Mouse (Mus musculus) kidney, postnatal 4 days (tissue): ENCODE results near the gene Ceacam18.
"Not testable (repeated sequence)": the region's sequence is repeated elsewhere in the genome, so short reads cannot be mapped to it uniquely, and the experiment has no call there.

Source experiments
- DNase-seq, 2 experiments: peaks; one replicate each; pipeline ENCODE4 v3.0.0; 2021; ENCODE audit warnings: mixed read lengths in 2 of 2

Ceacam18 gene

GRCm38 (mm10) chr7:43668582-43668981 is 34.1 kb downstream of the Ceacam18 start:
- peak; percentile 20 to 43 for DNase-seq

GRCm38 (mm10) chr7:43671064-43671808 is 36.7 kb downstream of the Ceacam18 start:
- DNase-seq = no peak

DNA sequence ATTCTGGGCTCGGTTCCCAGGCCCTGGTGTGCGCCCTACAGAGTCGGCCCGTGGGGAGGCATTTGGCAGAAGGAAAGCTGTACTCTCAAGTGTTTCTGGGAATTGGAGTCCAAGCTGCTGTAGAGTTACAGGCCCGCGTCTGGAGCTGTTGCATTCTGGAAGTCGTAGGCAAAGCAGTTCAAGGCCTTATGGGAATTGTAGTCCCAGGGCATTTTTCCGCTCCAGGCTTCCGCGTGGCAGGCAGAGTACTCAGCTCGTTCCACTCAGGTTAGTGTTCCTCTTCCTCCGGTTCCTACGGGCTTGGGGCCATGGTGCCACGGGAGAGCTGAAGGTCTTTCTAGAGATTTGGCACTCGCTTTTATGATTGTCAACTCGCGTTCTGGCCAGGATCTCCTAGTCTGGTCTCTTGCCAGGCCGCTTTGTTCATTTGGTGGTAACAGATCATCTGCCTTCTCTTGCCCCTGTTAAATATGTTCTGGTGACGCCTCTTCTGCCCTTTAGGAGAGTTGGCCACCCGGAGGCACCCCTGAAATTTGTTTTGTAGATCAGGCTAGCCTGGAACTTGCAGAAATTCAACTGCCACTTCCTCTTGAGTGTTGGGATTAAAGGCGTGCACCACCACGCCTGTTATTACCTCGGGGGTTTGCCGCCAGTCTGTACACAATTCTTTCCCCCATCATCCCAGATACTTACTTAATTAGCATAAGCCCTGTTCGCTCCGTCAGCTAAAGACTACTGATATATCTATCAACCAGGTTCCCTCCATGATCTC is 37.5 kb downstream of the Ceacam18 start, which contains the start of gene Ctu1:
Gene Ctu1 (plus strand): TSS at position 208 of the 772 bp plus-strand sequence.
- peak; percentile 85 to 92 for DNase-seq

DNA sequence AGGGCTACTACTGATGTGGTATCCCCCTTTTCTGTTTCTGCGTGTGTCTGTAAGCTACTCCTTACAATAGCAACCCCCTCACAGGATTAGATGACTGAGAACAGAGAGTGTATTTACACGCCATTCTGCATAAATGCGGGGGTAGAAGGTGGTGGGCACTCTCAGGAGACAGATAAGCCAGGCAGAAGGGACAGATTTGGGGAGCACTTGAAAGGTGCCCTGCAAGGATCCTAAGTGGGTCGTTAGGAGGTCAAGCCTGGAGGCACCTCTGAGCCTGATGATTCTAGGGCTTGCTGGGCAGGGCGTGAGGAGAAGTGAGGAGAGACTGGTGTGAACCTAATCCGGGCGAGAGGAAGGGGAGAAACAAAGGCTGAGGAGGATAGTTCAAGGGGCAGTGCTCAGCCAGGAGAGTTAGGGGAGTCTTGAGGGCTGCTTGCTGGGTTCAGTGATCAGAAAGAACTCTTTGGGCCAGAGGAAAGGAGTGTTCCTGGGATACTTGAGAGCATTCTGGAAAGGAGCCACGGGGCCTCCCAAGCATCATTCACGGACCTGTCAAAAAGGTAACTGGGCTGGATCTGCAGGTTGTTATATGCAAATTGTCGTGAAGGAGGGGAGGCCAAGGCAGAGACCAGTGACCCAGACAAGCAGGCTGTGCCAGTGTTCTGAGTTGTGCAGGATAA is 38.2 kb downstream of the Ceacam18 start:
- DNase-seq = peak; percentile 28 to 39

DNA sequence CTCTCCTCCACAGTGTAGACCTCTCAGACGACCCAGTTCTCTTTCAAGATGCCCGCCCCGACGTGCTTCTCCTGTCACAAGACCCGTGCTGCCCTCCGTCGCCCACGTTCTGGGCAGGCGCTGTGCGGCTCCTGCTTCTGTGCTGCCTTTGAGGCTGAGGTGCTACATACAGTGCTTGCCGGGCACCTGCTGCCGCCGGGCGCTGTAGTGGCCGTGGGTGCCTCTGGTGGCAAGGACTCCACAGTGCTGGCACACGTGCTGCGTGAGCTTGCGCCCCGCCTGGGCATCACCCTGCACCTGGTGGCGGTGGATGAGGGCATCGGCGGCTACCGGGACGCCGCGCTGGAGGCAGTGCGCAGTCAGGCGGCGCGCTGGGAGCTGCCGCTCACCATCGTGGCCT is 40.6 kb downstream of the Ceacam18 start:
- no peak for DNase-seq

- peak; percentile 72 to 75 for DNase-seq
Measured at GRCm38 (mm10) chr7:43678517-43678916, 44.0 kb downstream of the Ceacam18 start.

- DNase-seq = peak; percentile 81
Measured at GRCm38 (mm10) chr7:43680960-43681359, 46.5 kb downstream of the Ceacam18 start.

DNA sequence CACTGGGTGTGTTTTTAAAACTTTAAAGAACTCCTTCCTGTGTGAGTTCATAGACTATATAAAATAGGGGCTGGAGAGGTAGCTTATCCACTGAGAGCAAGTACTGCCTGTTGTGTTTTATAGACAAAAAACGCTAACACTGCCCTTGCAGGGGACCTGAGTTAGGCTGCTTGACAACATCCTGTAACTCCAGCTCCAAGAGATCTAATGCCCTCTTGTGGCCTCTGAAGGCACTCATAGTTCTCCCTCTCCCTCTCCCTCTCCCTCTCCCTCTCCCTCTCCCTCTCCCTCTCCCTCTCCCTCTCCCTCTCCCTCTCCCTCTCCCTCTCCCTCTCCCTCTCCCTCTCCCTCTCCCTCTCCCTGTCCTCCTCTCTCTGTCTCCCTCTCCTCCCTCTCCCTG is 48.0 kb downstream of the Ceacam18 start:
- DNase-seq = not testable (repeated sequence)

- no peak for DNase-seq
Measured at GRCm38 (mm10) chr7:43685088-43685487, 50.6 kb downstream of the Ceacam18 start.

GRCm38 (mm10) chr7:43690118-43690517 is 55.6 kb downstream of the Ceacam18 start, which contains the start of gene Klk14:
TSS of gene Klk14 (plus strand) at chr7:43690418.
- DNase-seq = no peak
